Mouse (Mus musculus) cerebellum, adult 9-11 months (tissue): ENCODE results near the gene Hist1h3c.
A peak's percentile ranks its signal among the peaks of the same experiment; 100 is the strongest.
"Not testable (repeated sequence)": the region's sequence is repeated elsewhere in the genome, so short reads cannot be mapped to it uniquely, and the experiment has no call there.

Experiments used
- DNase-seq: peaks from one replicate; pipeline ENCODE4 v3.0.0; 2022

Gene Hist1h3c

DNA sequence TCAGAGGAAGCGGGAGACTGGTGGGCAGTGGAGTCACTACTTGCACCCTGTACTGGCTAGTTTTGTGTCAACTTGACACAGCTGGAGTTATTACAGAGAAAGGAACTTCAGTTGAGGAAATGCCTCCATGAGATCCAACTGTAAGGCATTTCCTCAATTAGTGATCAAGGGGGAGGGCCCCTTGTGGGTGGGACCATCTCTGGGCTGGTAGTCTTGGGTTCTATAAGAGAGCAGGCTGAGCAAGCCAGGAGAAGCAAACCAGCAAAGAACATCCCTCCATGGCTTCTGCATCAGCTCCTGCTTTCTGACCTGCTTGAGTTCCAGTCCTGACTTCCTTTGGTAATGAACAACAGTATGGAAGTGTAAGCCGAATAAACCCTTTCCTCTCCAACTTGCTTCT lies 42.6 kb downstream of the Hist1h3c start:
- DNase-seq = not testable (repeated sequence)

DNA sequence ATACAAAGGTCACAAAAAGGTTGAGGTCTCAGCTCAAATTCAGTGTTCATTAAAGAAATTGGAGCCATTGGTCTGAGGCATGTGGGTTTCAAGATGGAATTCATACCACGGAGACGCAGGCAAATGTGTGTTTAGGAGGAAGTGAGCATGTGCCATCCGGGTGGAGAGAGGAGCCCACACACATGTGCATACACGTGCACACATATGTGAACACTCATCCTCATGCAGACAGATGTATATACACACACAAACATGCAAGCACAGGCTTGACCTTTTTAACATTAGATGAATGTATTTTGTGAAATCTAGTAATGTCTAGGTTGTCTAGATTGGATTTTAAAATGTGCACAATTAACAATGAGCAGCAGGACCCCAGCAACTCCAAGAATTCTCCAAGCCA lies 43.2 kb downstream of the Hist1h3c start:
- no peak for DNase-seq

DNA sequence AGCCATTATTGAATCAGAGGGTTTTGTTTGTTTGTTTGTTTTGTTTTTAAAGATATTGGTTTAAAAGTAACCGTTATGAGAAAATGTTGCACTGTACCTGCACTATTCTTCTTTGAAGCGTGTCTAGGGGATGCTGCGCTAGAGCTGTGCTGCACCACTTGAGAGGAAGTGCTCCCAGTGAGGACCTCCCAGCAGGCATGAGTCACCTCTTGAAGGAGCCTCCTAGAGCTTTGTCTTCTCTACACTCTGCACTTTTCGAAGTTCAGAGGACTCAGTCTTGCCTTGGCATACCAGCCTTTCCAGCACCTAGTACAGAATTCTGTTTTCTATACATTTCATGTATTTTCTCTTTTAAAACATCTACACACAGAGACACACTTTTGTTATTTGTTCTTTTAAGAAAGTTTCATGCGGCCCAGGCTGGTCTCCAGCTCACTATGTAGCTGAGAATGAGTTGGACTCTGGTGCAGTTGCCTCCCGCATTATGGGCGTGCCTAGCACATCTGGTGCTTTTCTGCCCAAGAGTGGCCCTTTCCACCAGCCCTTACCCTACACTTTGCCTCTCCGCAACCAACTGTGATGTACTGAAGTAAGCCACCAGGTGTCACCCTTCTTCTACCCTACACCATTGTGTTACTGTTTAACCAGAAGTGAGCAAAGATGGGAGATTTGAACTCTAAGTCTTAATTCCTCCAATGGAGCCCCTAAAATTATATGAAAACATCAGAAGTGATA lies 44.4 kb downstream of the Hist1h3c start:
- peak; percentile 70 for DNase-seq

DNA sequence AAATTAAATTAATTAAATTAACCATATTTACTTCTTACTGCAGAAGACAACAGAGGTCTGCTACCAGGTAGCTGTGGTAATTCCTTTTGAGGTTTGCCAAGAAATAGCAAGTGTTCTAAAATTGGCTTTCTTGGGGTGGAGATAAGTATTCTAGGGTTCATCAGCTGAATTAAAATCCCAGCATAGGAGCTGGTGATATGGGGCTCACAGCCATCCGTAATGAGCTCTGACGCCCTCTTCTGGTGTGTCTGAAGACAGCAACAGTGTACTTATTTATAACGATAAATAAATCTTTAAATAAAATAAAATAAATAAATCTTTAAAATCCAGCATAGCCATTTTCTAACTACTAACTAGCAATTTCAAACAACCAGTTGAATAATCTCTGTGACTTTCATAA lies 45.6 kb downstream of the Hist1h3c start:
- DNase-seq = no peak

DNA sequence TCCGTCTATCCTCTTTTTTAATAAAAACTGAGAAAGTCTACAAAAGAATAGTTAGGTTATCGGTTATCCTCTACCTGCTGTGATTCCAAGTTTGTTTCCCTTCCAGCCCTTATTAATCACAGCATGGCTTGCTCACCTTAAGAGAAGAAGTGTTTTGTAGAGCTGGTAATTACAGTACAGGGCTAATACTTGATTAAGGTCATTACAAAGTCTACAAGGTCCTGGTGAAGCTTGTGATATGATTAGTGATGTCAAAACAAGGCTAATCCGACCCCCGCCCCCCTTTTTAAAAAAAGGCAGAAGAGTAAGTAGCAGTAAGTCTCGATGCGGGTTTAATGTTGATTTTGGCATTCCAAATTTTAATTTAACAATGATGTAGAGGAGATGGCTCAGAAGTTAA lies 46.4 kb downstream of the Hist1h3c start:
- DNase-seq = no peak

DNA sequence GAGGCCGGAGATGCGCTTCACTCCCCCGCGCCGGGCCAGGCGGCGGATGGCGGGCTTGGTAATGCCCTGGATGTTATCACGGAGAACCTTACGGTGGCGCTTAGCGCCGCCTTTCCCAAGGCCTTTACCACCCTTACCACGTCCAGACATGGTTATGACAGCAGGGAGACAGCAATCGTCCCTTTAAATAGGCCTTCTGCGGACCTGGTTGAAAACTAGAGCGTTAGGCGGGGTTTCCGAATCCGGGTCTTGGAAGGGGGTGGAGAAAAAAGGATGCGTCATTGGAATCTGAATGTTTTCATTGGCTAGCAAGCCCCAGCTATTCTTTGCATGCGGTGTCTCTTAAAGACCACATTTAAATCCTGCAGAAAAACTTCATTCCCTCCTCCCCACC lies 47.1 kb downstream of the Hist1h3c start, which contains the start of gene Hist1h4c:
TSS of gene Hist1h4c (minus strand) at position 155 of the 394 bp plus-strand sequence.
- DNase-seq = peak; percentile 99

DNA sequence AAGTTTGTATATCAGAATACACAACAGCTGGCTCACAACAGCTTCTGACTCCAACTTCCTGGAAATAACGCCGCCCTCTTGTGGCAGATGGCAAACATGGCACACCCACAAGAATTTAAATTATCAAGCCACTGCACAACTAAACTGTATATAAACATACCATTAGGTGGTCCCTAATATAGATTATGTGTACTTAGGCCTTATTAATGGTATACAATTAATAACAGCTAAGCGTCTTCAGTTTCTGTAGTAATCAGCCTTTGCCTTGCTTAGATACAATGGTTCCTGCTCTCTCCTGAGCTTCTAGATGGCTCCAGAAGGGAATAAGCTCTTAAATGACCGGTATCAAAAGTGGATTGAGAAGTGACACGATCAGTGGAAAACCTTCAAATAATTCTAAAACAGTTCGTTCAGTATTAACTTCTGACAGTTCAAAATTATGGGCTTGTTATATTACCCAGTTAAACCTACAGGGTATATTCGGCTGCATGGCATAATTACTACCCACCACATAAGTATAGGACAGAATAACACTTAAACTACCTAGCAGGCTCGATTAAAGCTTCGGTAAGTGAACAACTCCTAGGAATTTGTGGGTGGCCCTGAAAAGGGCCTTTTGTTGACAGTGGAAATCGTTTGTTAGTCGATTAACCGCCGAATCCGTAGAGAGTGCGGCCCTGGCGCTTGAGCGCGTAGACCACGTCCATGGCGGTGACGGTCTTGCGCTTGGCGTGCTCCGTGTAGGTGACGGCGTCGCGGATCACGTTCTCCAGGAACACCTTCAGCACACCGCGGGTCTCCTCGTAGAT lies 47.7 kb downstream of the Hist1h3c start:
- DNase-seq = peak; percentile 32

DNA sequence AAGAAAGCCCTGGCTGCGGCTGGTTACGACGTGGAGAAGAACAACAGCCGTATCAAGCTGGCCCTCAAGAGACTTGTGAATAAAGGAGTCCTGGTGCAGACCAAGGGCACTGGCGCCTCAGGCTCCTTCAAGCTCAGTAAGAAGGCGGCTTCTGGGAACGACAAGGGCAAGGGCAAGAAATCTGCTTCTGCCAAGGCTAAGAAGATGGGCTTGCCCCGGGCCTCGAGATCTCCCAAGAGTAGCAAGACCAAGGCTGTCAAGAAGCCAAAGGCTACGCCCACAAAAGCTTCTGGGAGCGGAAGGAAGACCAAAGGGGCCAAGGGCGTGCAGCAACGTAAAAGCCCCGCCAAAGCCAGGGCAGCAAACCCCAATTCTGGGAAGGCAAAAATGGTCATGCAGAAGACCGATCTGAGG lies 49.3 kb downstream of the Hist1h3c start:
- DNase-seq = peak; percentile 23

DNA sequence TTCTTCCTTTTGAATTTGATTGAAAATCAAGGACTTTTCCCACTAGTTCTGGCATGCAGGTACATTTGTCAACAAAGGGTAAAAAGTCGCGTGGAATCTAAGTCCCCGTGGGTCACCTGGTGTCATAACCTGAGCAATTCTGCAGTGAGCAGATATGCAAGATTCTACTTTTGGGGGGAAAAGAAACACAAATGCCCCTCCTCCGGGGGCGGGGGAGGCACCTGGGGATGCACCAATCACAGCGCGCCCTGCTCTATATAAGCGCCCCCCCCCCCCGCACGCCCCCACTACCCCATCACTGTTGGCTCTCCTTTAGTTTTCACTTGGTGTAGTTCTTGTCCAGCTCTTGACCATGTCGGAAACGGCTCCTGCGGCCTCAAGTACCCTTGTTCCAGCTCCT lies 49.9 kb downstream of the Hist1h3c start, which contains the start of gene Hist1h1t:
TSS of gene Hist1h1t (plus strand) at position 301 of the 400 bp plus-strand sequence.
- DNase-seq = no peak
